Mouse (Mus musculus): ENCODE measurements at regions not wholly inside any gene's neighbourhood (a gene's known extent, or its start where the extent isn't known, plus 50 kb on each side); places are given as distances from the start of the nearest gene placed in this dataset.
A peak's percentile ranks its signal among the peaks of the same experiment; 100 is the strongest.

GRCm38 (mm10) chr14:48052405-48052804 lies 68.2 kb upstream of the Peli2 start:
- peak in 1 of 2 experiments; percentile 54 for DNase-seq (ENCODE audit: extremely low spot score in 1 of 2, low spot score in 1 of 2)

GRCm38 (mm10) chr14:48053151-48053550 lies 67.5 kb upstream of the Peli2 start:
- DNase-seq (ENCODE audit: extremely low spot score in 1 of 2, low spot score in 1 of 2): no peak

GRCm38 (mm10) chr14:48054719-48055118 lies 65.9 kb upstream of the Peli2 start:
- DNase-seq (ENCODE audit: extremely low spot score in 1 of 2, low spot score in 1 of 2): no peak

GRCm38 (mm10) chr14:48055861-48056260 lies 64.8 kb upstream of the Peli2 start:
- no peak for DNase-seq (ENCODE audit: extremely low spot score in 1 of 2, low spot score in 1 of 2)

- DNase-seq (ENCODE audit: extremely low spot score in 1 of 2, low spot score in 1 of 2): no peak
Measured at GRCm38 (mm10) chr14:48058234-48058868, 62.3 kb upstream of the Peli2 start.

GRCm38 (mm10) chr14:48059664-48060455 lies 60.8 kb upstream of the Peli2 start:
- DNase-seq (ENCODE audit: extremely low spot score in 1 of 2, low spot score in 1 of 2): peak in 1 of 2 experiments; percentile 45

GRCm38 (mm10) chr14:48068641-48069040 lies 52.0 kb upstream of the Peli2 start:
- DNase-seq (ENCODE audit: extremely low spot score in 1 of 2, low spot score in 1 of 2): no peak
